Mouse (Mus musculus) CD8-positive naive resting alpha-beta T cell, adult 2 months (primary cell): Measurements from ENCODE around the gene Olfr1333.
"Not testable (repeated sequence)": the region's sequence is repeated elsewhere in the genome, so short reads cannot be mapped to it uniquely, and the experiment has no call there.

Experiments used
- DNase-seq, 2 experiments: peaks; one replicate each; pipeline ENCODE4 v3.0.0; 2022; ENCODE audit warnings: low read depth in 2 of 2, low spot score in 2 of 2

The Olfr1333 gene

GRCm38 (mm10) chr4:118836179-118836578, at the start of gene Olfr1333:
Gene Olfr1333 (minus strand): TSS chr4:118836279.
- no peak for DNase-seq

- no peak for DNase-seq
Measured at GRCm38 (mm10) chr4:118867566-118867965, 31.5 kb upstream of the Olfr1333 start.

GRCm38 (mm10) chr4:118864349-118864748, 28.3 kb upstream of the Olfr1333 start, which contains the start of gene Olfr1331:
Gene Olfr1331 (plus strand): TSS chr4:118864649.
- DNase-seq: no peak

GRCm38 (mm10) chr4:118862704-118863103, 26.6 kb upstream of the Olfr1333 start:
- DNase-seq: no peak

- DNase-seq: no peak
Measured at GRCm38 (mm10) chr4:118861791-118862190, 25.7 kb upstream of the Olfr1333 start.

- DNase-seq: no peak
Measured at GRCm38 (mm10) chr4:118818921-118819320, 17.2 kb downstream of the Olfr1333 start.

- no peak for DNase-seq
Measured at GRCm38 (mm10) chr4:118809844-118810243, 26.2 kb downstream of the Olfr1333 start, which contains the start of gene Olfr1335. Gene Olfr1335 (minus strand): TSS chr4:118809944.

GRCm38 (mm10) chr4:118792796-118793195, 43.3 kb downstream of the Olfr1333 start:
- not testable (repeated sequence) for DNase-seq

- no peak for DNase-seq
Measured at GRCm38 (mm10) chr4:118782486-118782885, 53.6 kb downstream of the Olfr1333 start, which contains the start of gene Olfr1337. Gene Olfr1337 (minus strand): TSS chr4:118782586.
